Mouse (Mus musculus) ES-Bruce4 (cell line): ENCODE results near the gene Atp2b4. TPM values are rescaled to one million over a fixed set of nuclear protein-coding genes. Genes with fewer than 3 reads are reported as not detected.

ENCODE experiments used
- H3K27ac ChIP-seq: 2 replicates; pipeline ENCODE4 v1.5.1; 2012; ENCODE audit warnings: low read length, inconsistent platforms; ENCODE audit not compliant: insufficient read depth
- H3K27me3 ChIP-seq: 2 replicates; pipeline ENCODE4 v1.6.1; 2012; ENCODE audit warnings: mild to moderate bottlenecking, low read length, inconsistent platforms; ENCODE audit not compliant: control insufficient read depth, poor library complexity, insufficient read depth, severe bottlenecking
- H3K36me3 ChIP-seq: 2 replicates; pipeline ENCODE4 v1.6.1; 2012; ENCODE audit warnings: inconsistent platforms, mild to moderate bottlenecking, low read length, moderate library complexity; ENCODE audit not compliant: control insufficient read depth, poor library complexity, insufficient read depth, severe bottlenecking
- H3K4me1 ChIP-seq: one replicate; pipeline ENCODE4 v1.8.1; 2011; ENCODE audit warnings: low read length; ENCODE audit not compliant: control insufficient read depth, insufficient read depth
- H3K4me3 ChIP-seq: 2 replicates; pipeline ENCODE4 v1.5.1; 2011; ENCODE audit warnings: low read depth, mild to moderate bottlenecking, low read length
- H3K9ac ChIP-seq: 2 replicates; pipeline ENCODE4 v1.6.1; 2012; ENCODE audit warnings: low read depth, mild to moderate bottlenecking, inconsistent platforms; ENCODE audit not compliant: poor library complexity, severe bottlenecking
- H3K9me3 ChIP-seq: replicated peaks from 2 replicates; pipeline ENCODE4 v1.6.1; 2012; ENCODE audit warnings: mild to moderate bottlenecking, low read length, inconsistent platforms; ENCODE audit not compliant: control insufficient read depth, poor library complexity, insufficient read depth, severe bottlenecking
- CTCF ChIP-seq: IDR thresholded peaks from one replicate; pipeline ENCODE4 v1.8.1; 2011; ENCODE audit warnings: low read depth, low read length
- EP300 ChIP-seq: IDR thresholded peaks from 2 replicates; pipeline ENCODE4 v1.6.1; 2011; ENCODE audit warnings: low read depth, low read length; ENCODE audit not compliant: insufficient read depth
- POLR2A ChIP-seq: IDR thresholded peaks from one replicate; pipeline ENCODE4 v1.8.1; 2011; ENCODE audit warnings: low read length; ENCODE audit not compliant: insufficient read depth
- polyA plus RNA-seq: library from polyadenylated mRNA; stranded (reverse); fragments of >200 nt; gene quantifications from 2 replicates; pipeline ENCODE4 v1.2.4, GENCODE M21; 2011; ENCODE audit warnings: low read depth; ENCODE audit not compliant: missing spikeins, insufficient read depth, insufficient read length

The Atp2b4 gene
- 16.1 and 19.4 TPM in 2 replicates for polyA plus RNA-seq

DNA sequence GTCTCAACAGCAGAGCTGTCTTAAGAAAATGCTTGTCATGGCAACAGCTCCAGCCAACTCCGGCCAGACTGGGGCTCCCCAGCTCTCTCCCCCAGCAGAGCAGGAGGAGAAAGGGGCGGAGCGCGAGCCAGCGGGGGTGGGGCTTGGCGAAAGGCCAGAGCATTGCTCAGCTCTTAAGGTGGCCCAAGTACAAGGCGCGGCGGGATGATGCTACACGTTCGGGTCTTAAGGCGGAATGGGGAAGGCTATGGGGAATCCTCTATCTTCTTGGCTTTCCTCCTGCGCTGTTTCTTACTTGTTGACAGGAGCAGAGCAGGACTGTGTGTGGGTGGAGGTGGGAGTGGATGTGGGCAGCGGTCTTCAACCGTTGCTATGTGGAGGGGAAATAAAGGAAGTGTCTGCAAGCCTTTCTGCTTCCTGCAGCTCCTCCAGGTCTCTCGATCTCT, at the start of gene Atp2b4:
TSS of gene Atp2b4 (minus strand) at position 94 of the 446 bp plus-strand sequence.
- Histone ChIP-seq H3K4me3 (peak within 1 kb of the TSS; percentile 79), H3K9ac (peak within 1 kb of the TSS; percentile 39; the same call in 1 of the 2 replicates), H3K27me3 (no peaks in the 10 kb centered on the region), H3K9me3 (no peaks in the 10 kb centered on the region), H3K4me1 (peaks cover 5% of the 10 kb centered on the region), H3K36me3 (no peaks in the 10 kb centered on the region), H3K27ac (no peak within 1 kb of the TSS)
- no peak for TF ChIP-seq CTCF
- no peak for TF ChIP-seq POLR2A
- TF ChIP-seq EP300: no peak

DNA sequence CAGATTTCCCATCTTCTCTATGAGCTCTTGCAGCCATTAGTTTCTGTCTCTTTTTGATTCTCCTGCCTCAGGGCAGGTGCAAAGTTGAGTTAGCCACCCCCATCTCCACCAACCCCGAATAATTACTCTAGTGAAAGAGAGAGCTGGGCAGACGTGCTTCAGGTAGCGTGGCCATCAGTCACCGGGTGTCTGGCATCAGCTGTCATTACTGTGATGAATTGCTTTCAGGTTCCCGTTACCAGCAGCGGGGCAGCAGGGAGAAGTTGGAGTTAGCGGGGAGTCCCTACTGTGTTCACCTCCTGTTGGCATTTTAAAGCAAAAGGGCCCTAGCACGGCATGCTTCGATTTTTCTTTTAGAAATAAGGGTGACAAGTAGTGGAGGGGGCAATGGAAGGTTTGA, 43.9 kb upstream of the Atp2b4 start:
- Histone ChIP-seq H3K27me3 (no peaks in the 10 kb centered on the region), H3K9me3 (no peaks in the 10 kb centered on the region), H3K4me1 (peaks cover 2% of the 10 kb centered on the region), H3K36me3 (no peaks in the 10 kb centered on the region), H3K9ac (no peak overlapping the region), H3K4me3 (no peak overlapping the region), H3K27ac (no peak overlapping the region)
- TF ChIP-seq EP300 (no peak), CTCF (no peak), POLR2A (no peak)

DNA sequence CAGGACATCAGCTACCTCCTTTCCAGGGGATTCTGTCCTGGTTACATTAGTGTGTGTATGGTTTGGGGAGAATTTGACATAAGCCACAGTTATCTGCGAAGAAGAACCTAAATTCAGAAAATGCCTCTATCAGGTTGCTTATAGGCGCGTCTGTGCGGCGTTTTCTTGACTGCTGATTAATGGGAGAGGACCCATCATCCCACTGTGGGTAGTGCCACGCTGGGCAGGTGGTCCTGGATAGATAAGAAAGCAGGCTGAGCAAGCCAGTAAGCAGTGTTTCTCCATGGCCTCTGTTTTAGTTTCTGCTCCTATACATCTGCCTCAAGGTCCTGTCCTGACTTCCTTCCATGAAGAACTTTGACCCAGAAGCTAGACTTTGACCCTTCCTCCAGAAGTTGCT, 43.1 kb upstream of the Atp2b4 start:
- H3K4me1 ChIP-seq: peaks cover 2% of the 10 kb centered on the region
- no peak overlapping the region for H3K9ac ChIP-seq
- TF ChIP-seq CTCF (no peak), EP300 (no peak), POLR2A (no peak)
- H3K27me3 ChIP-seq: no peaks in the 10 kb centered on the region
- no peak overlapping the region for H3K4me3 ChIP-seq
- H3K36me3 ChIP-seq: no peaks in the 10 kb centered on the region
- no peak overlapping the region for H3K27ac ChIP-seq
- H3K9me3 ChIP-seq: no peaks in the 10 kb centered on the region

DNA sequence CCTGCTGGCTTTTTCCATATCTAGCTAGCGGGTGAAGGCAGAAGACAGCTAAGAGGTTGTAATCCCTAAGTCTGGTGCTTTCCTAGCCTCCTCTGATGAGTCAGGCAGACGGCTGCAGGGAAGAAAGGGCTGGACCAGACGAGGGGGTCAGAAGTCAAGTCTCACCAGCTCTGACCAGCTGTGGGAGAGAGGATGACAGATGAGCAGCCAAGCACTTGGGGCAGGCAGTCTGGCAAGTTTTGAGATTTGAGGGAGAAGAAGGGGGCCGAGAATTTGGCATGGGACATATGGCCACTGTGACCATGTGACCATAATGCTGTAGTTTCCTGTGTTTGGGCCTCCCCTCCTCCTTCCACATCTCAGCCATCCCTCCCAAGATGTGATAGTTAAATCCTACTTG, 42.5 kb upstream of the Atp2b4 start:
- Histone ChIP-seq H3K9me3 (no peaks in the 10 kb centered on the region), H3K4me3 (no peak overlapping the region), H3K4me1 (peaks cover 2% of the 10 kb centered on the region), H3K9ac (no peak overlapping the region), H3K27ac (no peak overlapping the region), H3K27me3 (no peaks in the 10 kb centered on the region), H3K36me3 (no peaks in the 10 kb centered on the region)
- TF ChIP-seq EP300 (no peak), CTCF (no peak), POLR2A (no peak)

DNA sequence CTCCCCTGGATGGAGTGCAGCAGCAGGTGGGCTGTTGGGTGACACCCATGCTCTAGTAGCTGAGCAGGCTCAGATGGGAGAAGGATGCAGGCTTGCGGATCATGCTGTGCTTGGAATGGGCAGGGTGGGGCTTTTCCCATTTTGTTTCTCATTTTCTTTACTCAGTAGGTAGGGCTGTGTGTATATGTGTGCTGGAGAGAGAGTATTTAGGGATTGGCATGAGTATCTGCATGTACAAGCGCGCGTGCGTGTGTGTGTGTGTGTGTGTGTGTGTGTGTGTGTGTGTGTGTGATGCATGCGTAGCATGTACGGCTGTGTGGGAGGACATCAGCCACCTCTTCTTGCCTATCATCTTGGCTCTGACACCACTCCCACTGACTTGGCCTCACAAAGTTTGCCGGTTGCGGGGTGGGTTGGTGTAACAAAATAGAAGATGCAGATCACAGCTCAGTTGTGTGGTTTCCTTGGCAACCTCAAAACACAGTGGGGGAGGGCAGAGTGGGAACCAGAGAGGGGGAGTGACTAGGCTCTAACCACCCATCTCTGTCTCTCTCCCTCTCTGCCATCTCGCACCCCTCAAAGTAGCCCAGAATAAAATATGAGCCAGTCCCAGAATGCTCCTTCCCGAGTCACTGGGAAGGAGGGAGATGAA, 41.4 kb upstream of the Atp2b4 start:
- no peak overlapping the region for H3K27ac ChIP-seq
- TF ChIP-seq EP300: no peak
- TF ChIP-seq POLR2A: no peak
- TF ChIP-seq CTCF: no peak
- H3K4me1 ChIP-seq: peaks cover 2% of the 10 kb centered on the region

DNA sequence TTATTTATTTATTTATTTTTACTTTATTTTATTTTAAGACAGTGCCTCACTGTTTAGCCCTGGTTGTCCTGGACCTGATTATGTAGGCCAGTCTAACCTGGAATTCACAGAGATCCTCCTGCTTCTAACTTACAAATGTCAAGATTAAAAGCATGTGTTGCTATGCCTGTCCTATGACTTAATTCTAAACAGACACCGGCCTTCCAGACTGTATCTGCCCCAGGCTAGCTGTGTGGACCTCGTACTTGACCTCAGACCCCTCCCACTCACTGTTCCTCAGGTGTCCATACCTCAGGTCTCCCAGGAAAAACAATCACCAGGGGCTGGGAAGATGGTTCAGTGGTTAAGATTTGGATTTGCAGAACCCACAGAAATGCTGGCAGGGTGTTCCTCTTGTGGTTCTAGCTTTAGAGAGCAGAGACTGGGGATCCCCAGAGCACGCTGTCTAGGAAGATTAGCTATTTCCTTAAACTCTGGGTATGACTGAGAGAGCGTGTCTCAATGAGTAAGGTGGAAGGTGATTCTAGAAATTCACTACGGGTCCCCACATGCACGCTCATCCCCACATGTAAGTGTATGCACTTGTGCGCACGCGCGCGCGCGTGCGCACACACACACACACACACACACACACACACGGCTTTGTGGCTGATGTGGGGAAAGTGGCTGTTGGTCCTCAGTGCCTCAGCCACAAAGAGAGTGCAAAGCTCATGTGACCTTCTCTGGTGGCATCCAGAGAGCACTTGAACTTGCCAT, 40.5 kb upstream of the Atp2b4 start:
- Histone ChIP-seq H3K9ac (no peak overlapping the region), H3K27me3 (no peaks in the 10 kb centered on the region), H3K4me3 (no peak overlapping the region), H3K36me3 (no peaks in the 10 kb centered on the region), H3K27ac (no peak overlapping the region), H3K4me1 (peaks cover 2% of the 10 kb centered on the region), H3K9me3 (no peaks in the 10 kb centered on the region)
- TF ChIP-seq POLR2A (no peak), EP300 (no peak), CTCF (no peak)

More for the DNA sequence above, 41.4 kb upstream of the Atp2b4 start:
- no peaks in the 10 kb centered on the region for H3K27me3 ChIP-seq
- H3K36me3 ChIP-seq: no peaks in the 10 kb centered on the region
- H3K4me3 ChIP-seq: no peak overlapping the region
- H3K9ac ChIP-seq: no peak overlapping the region
- H3K9me3 ChIP-seq: no peaks in the 10 kb centered on the region
